Mouse (Mus musculus): ENCODE measurements around the gene Sntg2.

Sntg2 gene

GRCm38 (mm10) chr12:30283741-30284140 lies 89.4 kb downstream of the Sntg2 start:
- no peak for ATAC-seq (ENCODE audit: low TSS enrichment)

- ATAC-seq (ENCODE audit: low TSS enrichment), result no peak
Measured at GRCm38 (mm10) chr12:30272242-30272985, 100.8 kb downstream of the Sntg2 start.

- ATAC-seq (ENCODE audit: low TSS enrichment), result no peak
Measured at GRCm38 (mm10) chr12:30264206-30264605, 109.0 kb downstream of the Sntg2 start.

GRCm38 (mm10) chr12:30261187-30261586 lies 112.0 kb downstream of the Sntg2 start:
- ATAC-seq (ENCODE audit: low TSS enrichment), result no peak

GRCm38 (mm10) chr12:30258641-30259040 lies 114.5 kb downstream of the Sntg2 start:
- ATAC-seq (ENCODE audit: low TSS enrichment), result no peak

GRCm38 (mm10) chr12:30257664-30258063 lies 115.5 kb downstream of the Sntg2 start:
- no peak for ATAC-seq (ENCODE audit: low TSS enrichment)

GRCm38 (mm10) chr12:30256207-30256606 lies 117.0 kb downstream of the Sntg2 start:
- ATAC-seq (ENCODE audit: low TSS enrichment), result no peak

- no peak for ATAC-seq (ENCODE audit: low TSS enrichment)
Measured at GRCm38 (mm10) chr12:30254581-30254980, 118.6 kb downstream of the Sntg2 start.

GRCm38 (mm10) chr12:30252381-30252780 lies 120.8 kb downstream of the Sntg2 start:
- no peak for ATAC-seq (ENCODE audit: low TSS enrichment)

GRCm38 (mm10) chr12:30251283-30251829 lies 121.8 kb downstream of the Sntg2 start:
- peak; percentile 82 for ATAC-seq (ENCODE audit: low TSS enrichment)

GRCm38 (mm10) chr12:30249068-30249467 lies 124.1 kb downstream of the Sntg2 start:
- no peak for ATAC-seq (ENCODE audit: low TSS enrichment)

GRCm38 (mm10) chr12:30246286-30246945 lies 126.8 kb downstream of the Sntg2 start:
- ATAC-seq (ENCODE audit: low TSS enrichment), result peak; percentile 70

GRCm38 (mm10) chr12:30244194-30244593 lies 129.0 kb downstream of the Sntg2 start:
- peak; percentile 69 for ATAC-seq (ENCODE audit: low TSS enrichment)

- ATAC-seq (ENCODE audit: low TSS enrichment), result no peak
Measured at GRCm38 (mm10) chr12:30240891-30241290, 132.3 kb downstream of the Sntg2 start.

GRCm38 (mm10) chr12:30234940-30235339 lies 138.2 kb downstream of the Sntg2 start:
- peak; percentile 20; the same call in 1 of the 2 replicates for ATAC-seq (ENCODE audit: low TSS enrichment)

- peak; percentile 93 for ATAC-seq (ENCODE audit: low TSS enrichment)
Measured at GRCm38 (mm10) chr12:30228004-30228403, 145.2 kb downstream of the Sntg2 start.

- no peak for ATAC-seq (ENCODE audit: low TSS enrichment)
Measured at GRCm38 (mm10) chr12:30226247-30226646, 146.9 kb downstream of the Sntg2 start.

- ATAC-seq (ENCODE audit: low TSS enrichment), result no peak
Measured at GRCm38 (mm10) chr12:30216762-30217441, 156.3 kb downstream of the Sntg2 start.

- ATAC-seq (ENCODE audit: low TSS enrichment), result no peak
Measured at GRCm38 (mm10) chr12:30214761-30215160, 158.4 kb downstream of the Sntg2 start.

GRCm38 (mm10) chr12:30210388-30210787 lies 162.8 kb downstream of the Sntg2 start:
- ATAC-seq (ENCODE audit: low TSS enrichment), result no peak

GRCm38 (mm10) chr12:30208527-30208926 lies 164.6 kb downstream of the Sntg2 start:
- ATAC-seq (ENCODE audit: low TSS enrichment), result no peak

GRCm38 (mm10) chr12:30208087-30208486 lies 165.1 kb downstream of the Sntg2 start:
- peak; percentile 59 for ATAC-seq (ENCODE audit: low TSS enrichment)
